Mouse (Mus musculus) myocyte (in vitro differentiated cells): ENCODE data around the gene Mxi1.

Experiments used
- CEBPB ChIP-seq: IDR thresholded peaks from 2 replicates; pipeline ENCODE4 v1.6.1; 2011; ENCODE audit warnings: mild to moderate bottlenecking, moderate library complexity; ENCODE audit not compliant: poor library complexity, insufficient read depth, severe bottlenecking
- POLR2AphosphoS2 ChIP-seq: IDR thresholded peaks from one replicate; pipeline ENCODE4 v1.6.1; 2011; ENCODE audit warnings: low read depth, control low read depth; ENCODE audit not compliant: insufficient read length

- no peak for TF ChIP-seq CEBPB
- TF ChIP-seq POLR2AphosphoS2, result no peak
Observed at GRCm38 (mm10) chr19:53276902-53277707, 33.2 kb upstream of the Mxi1 start.
